Mouse (Mus musculus): ENCODE results near the gene Shb. TPM values are rescaled to one million over a fixed set of nuclear protein-coding genes. Genes with fewer than 3 reads are reported as not detected.

Gene Shb
- polyA plus RNA-seq, 1 experiment from 2014 or later = 4.9 TPM

DNA sequence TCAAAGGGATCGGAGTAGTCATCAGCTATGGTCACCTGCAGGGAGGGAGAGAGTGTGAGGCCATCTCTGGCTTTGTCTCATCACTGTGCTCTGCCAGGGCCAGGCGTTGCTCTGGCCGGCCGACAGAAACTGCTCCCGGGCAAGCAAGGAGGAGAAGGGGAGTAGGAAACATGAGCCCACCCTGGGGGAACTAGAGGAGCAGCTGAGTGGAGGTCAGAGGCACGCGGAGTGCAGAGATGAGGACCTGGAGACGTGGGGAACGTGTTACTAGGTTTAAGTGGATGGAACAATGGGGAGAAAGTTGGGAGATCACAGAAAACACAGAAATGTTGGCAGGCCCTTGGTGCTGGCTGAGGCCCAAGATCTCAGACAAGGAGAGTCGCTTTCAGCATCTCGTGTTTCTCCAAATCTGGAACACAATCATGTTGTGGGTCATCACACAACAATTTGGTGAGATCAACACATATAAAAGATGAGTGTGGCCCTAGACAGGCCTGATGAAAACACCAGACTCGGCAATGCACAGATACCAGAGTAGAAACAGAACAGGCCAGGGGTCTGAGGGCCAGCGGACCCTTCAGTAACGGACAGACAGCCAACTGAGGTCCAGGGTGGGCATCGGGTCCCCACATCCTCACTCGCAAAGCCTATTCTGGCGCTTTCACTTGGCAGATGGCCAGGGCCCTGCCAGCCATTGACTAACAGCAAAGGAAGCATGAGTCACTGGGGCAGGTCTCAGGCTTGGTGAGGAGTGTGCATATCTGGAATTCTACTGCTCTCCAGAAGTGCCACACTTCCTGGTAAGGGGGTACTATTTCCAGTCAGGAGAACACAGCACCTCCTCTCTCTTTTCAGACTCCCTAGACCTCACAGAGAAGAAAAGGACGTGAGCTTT, 42.9 kb downstream of the Shb start:
- no peaks in the 10 kb centered on the region for H3K9me3 ChIP-seq (replicated peaks)
- H3K36me3 ChIP-seq = peaks cover 13% of the 10 kb centered on the region; the same call in 1 of the 2 replicates
- 0 out of 2 replicates have a peak overlapping the region, but pooled peaks have one; percentile 11 for H3K9ac ChIP-seq
- peaks cover 87% of the 10 kb centered on the region for H3K4me1 ChIP-seq
- WGBS = 27% methylated on average over 18 of the region's 18 CpGs
- H3K27ac ChIP-seq = peak overlapping the region; percentile 93
- ATAC-seq (replicated peaks; ENCODE audit: low FRiP score) = peak; percentile 54
- no peaks in the 10 kb centered on the region for H3K27me3 ChIP-seq
- no peak overlapping the region for H3K4me3 ChIP-seq (replicated peaks)
- peak overlapping the region; percentile 33 for H3K4me2 ChIP-seq

- ATAC-seq (replicated peaks; ENCODE audit: low FRiP score) = no peak
- H3K9me3 ChIP-seq (replicated peaks) = no peaks in the 10 kb centered on the region
- peaks cover 80% of the 10 kb centered on the region for H3K4me1 ChIP-seq
- H3K36me3 ChIP-seq = peaks cover 13% of the 10 kb centered on the region; the same call in 1 of the 2 replicates
- no peak overlapping the region for H3K27ac ChIP-seq
- no peak overlapping the region for H3K4me3 ChIP-seq (replicated peaks)
- H3K27me3 ChIP-seq = no peaks in the 10 kb centered on the region
- H3K4me2 ChIP-seq = no peak overlapping the region
- WGBS = 42% methylated on average over 6 of the region's 6 CpGs
- no peak overlapping the region for H3K9ac ChIP-seq
Observed at GRCm38 (mm10) chr4:45487681-45488081, 44.6 kb downstream of the Shb start.

- WGBS = 76% methylated on average over 5 of the region's 5 CpGs
- peaks cover 13% of the 10 kb centered on the region; the same call in 1 of the 2 replicates for H3K36me3 ChIP-seq
- H3K27me3 ChIP-seq = no peaks in the 10 kb centered on the region
- H3K27ac ChIP-seq = no peak overlapping the region
- no peak for ATAC-seq (replicated peaks; ENCODE audit: low FRiP score)
- H3K9ac ChIP-seq = no peak overlapping the region
- H3K4me2 ChIP-seq = no peak overlapping the region
- H3K4me1 ChIP-seq = peaks cover 74% of the 10 kb centered on the region
- H3K9me3 ChIP-seq (replicated peaks) = no peaks in the 10 kb centered on the region
- H3K4me3 ChIP-seq (replicated peaks) = no peak overlapping the region
Observed at GRCm38 (mm10) chr4:45485024-45485423, 47.2 kb downstream of the Shb start.

- Histone ChIP-seq H3K27me3 (no peaks in the 10 kb centered on the region), H3K9me3 (replicated peaks) (no peaks in the 10 kb centered on the region), H3K4me2 (no peak overlapping the region), H3K4me1 (peaks cover 73% of the 10 kb centered on the region), H3K27ac (no peak overlapping the region), H3K4me3 (replicated peaks) (no peak overlapping the region), H3K9ac (no peak overlapping the region), H3K36me3 (peaks cover 13% of the 10 kb centered on the region; the same call in 1 of the 2 replicates)
- WGBS = 66% methylated on average over 8 of the region's 8 CpGs
- peak; percentile 41; the same call in 1 of the 2 replicates for ATAC-seq (replicated peaks; ENCODE audit: low FRiP score)
Observed at GRCm38 (mm10) chr4:45483271-45484245, 48.7 kb downstream of the Shb start.

DNA sequence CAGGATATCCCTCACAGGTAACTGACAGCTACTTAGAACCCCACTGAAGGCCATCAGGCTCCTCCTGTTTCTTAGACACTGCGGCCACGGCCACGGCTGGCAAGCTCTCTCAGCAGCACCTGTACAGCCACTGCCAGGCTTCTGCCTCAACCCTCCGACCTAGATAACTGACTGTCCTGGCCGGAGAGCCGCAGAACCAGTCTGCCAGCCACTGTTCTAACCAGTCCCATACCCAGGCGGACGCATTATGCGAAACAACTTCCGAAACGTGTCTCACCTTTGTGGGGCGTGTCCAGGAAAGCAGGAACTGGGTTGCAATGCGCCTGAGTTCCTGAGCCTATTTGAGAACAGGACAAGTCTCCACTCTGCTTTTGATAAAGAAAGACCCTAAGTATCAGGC, 50.0 kb downstream of the Shb start:
- no peak overlapping the region for H3K4me2 ChIP-seq
- peaks cover 11% of the 10 kb centered on the region; the same call in 1 of the 2 replicates for H3K36me3 ChIP-seq
- no peaks in the 10 kb centered on the region for H3K27me3 ChIP-seq
- no peak overlapping the region for H3K4me3 ChIP-seq (replicated peaks)
- H3K9me3 ChIP-seq (replicated peaks) = no peaks in the 10 kb centered on the region
- H3K27ac ChIP-seq = 0 out of 2 replicates have a peak overlapping the region, but pooled peaks have one; percentile 1
- WGBS = 78% methylated on average over 13 of the region's 13 CpGs
- no peak for ATAC-seq (replicated peaks; ENCODE audit: low FRiP score)
- H3K4me1 ChIP-seq = peaks cover 66% of the 10 kb centered on the region
- H3K9ac ChIP-seq = no peak overlapping the region

DNA sequence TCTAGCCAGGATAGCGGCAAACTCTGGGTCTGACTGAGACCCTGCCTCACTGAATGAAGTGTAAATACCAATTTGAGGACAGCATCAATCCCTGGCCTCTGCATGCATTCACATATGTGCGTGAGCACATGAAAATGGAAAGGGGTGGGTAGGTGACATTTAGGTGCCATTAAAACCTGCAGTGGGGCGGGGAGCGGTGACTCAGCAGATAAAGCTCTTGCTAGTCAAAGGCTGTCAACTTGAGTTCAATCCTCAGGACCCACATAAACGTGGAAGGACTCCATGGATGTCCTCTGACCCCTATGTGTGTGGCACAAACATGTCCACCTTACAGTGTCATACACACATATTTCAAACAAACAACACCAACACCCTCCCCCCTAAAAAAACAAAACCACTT, 50.8 kb downstream of the Shb start:
- Histone ChIP-seq H3K27me3 (no peaks in the 10 kb centered on the region), H3K4me2 (no peak overlapping the region), H3K4me1 (peaks cover 65% of the 10 kb centered on the region), H3K9me3 (replicated peaks) (no peaks in the 10 kb centered on the region), H3K4me3 (replicated peaks) (no peak overlapping the region), H3K36me3 (peaks cover 5% of the 10 kb centered on the region; the same call in 1 of the 2 replicates), H3K9ac (no peak overlapping the region), H3K27ac (no peak overlapping the region)
- ATAC-seq (replicated peaks; ENCODE audit: low FRiP score) = no peak
- WGBS = 89% methylated on average over 5 of the region's 5 CpGs

GRCm38 (mm10) chr4:45480595-45480994, 51.7 kb downstream of the Shb start:
- Histone ChIP-seq H3K4me2 (no peak overlapping the region), H3K9me3 (replicated peaks) (no peaks in the 10 kb centered on the region), H3K9ac (no peak overlapping the region; the same call in 1 of the 2 replicates), H3K27me3 (no peaks in the 10 kb centered on the region), H3K27ac (no peak overlapping the region), H3K4me3 (replicated peaks) (no peak overlapping the region), H3K4me1 (peaks cover 63% of the 10 kb centered on the region), H3K36me3 (no peaks in the 10 kb centered on the region)
- no peak; the same call in 1 of the 2 replicates for ATAC-seq (replicated peaks; ENCODE audit: low FRiP score)
- WGBS = 52% methylated on average over 3 of the region's 3 CpGs

DNA sequence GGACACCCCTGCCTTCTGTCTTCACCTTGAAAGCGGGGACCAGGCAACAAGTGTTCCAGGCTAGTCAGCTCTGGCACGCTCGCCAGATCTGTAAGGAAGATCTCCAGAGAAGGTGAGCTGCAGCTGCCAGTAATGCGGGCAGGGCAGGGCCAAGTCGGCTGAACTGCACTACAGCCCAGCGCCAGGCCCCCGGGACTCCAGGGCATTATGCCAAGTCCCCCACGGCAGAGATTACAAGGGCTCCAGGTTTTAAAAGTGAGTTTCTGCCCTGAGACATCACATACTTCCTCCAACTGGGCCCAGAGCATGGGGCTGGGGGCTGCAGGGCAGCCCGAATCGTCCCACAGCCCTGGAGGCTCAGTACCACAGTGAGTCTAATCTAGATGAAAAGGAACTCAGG, 52.8 kb downstream of the Shb start:
- Histone ChIP-seq H3K4me2 (no peak overlapping the region), H3K4me3 (replicated peaks) (no peak overlapping the region), H3K27ac (peak overlapping the region; percentile 22; the same call in 1 of the 2 replicates), H3K36me3 (no peaks in the 10 kb centered on the region), H3K4me1 (peaks cover 51% of the 10 kb centered on the region), H3K27me3 (no peaks in the 10 kb centered on the region), H3K9me3 (replicated peaks) (no peaks in the 10 kb centered on the region), H3K9ac (no peak overlapping the region)
- no peak for ATAC-seq (replicated peaks; ENCODE audit: low FRiP score)
- 65% methylated on average over 10 of the region's 10 CpGs for WGBS

DNA sequence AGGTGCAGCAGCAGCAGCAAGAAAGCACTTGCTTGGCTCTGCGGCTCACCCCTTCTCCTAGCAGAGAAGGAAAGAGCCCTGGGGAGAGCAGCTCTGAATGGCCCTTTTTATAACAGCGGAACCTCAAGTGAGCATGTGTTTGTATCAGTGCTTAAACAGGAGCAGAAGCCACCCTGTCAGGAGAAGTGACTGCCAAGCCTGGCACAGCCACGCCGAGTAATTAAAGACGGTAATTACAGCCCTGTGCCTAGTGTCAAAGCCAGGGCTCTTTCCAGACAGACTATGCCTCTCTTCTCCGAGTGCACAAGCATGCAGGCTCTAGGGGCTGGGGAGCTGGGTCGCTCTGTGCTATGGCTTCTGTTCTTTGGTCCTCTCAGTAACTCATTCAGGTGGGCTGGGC, 54.1 kb downstream of the Shb start:
- Histone ChIP-seq H3K27ac (no peak overlapping the region), H3K4me2 (no peak overlapping the region), H3K27me3 (no peaks in the 10 kb centered on the region), H3K9me3 (replicated peaks) (no peaks in the 10 kb centered on the region), H3K4me1 (peaks cover 51% of the 10 kb centered on the region), H3K4me3 (replicated peaks) (no peak overlapping the region), H3K36me3 (no peaks in the 10 kb centered on the region), H3K9ac (no peak overlapping the region)
- 52% methylated on average over 7 of the region's 7 CpGs for WGBS
- no peak for ATAC-seq (replicated peaks; ENCODE audit: low FRiP score)

DNA sequence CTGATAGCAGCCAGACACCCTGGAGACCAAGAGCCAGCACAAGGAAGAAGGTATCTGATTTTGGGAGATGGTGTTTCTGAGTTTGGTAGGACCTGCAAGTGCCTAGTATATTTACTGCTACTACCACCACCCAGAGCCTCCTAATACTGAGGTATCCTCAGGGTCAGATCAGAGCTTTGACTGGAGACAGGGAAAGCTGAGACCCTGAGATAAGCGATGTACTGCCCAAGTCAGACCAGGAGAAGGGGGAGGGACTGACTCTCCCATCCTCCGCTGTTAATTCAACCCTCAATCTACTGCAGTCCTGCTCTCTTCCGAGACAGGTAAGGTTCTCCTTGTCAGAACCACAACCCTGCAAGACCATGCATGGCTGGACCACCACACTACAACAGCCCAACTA, 55.2 kb downstream of the Shb start:
- no peak overlapping the region for H3K4me2 ChIP-seq
- no peak overlapping the region for H3K4me3 ChIP-seq (replicated peaks)
- no peaks in the 10 kb centered on the region for H3K27me3 ChIP-seq
- H3K9me3 ChIP-seq (replicated peaks) = no peaks in the 10 kb centered on the region
- no peak for ATAC-seq (replicated peaks; ENCODE audit: low FRiP score)
- WGBS = 79% methylated on average over 3 of the region's 3 CpGs
- H3K36me3 ChIP-seq = no peaks in the 10 kb centered on the region
- H3K9ac ChIP-seq = no peak overlapping the region
- H3K27ac ChIP-seq = no peak overlapping the region
- H3K4me1 ChIP-seq = peaks cover 57% of the 10 kb centered on the region

GRCm38 (mm10) chr4:45474832-45475231, 57.4 kb downstream of the Shb start:
- ATAC-seq (replicated peaks; ENCODE audit: low FRiP score) = no peak
- Histone ChIP-seq H3K27ac (no peak overlapping the region), H3K4me3 (replicated peaks) (no peak overlapping the region), H3K27me3 (no peaks in the 10 kb centered on the region), H3K4me1 (peaks cover 51% of the 10 kb centered on the region), H3K9ac (no peak overlapping the region), H3K9me3 (replicated peaks) (no peaks in the 10 kb centered on the region), H3K4me2 (no peak overlapping the region), H3K36me3 (0 out of 2 replicates have a peak, but pooled peaks cover 4% of the 10 kb centered on the region)
- 83% methylated on average over 5 of the region's 5 CpGs for WGBS
